Comparison of ENCODE assay signal across 20 mouse cellular contexts in genomic region chr2:76512133-76512532, GRCm38 (mm10).
"Had no signal": no experiment of that assay in that cellular context is flagged by ENCODE, and none has a peak within 500 bp of the region (broad histone marks: within the 10 kb centered on the region; RNA-seq: fewer than 3 reads in every experiment).

No protein-coding gene starts in this region.

- H3K27ac ChIP-seq: hindbrain, postnatal 0 days; limb, embryonic 10.5 days; limb, embryonic 13.5 days; liver, embryonic 12.5 days; liver, embryonic 15.5 days; stomach, embryonic 15.5 days had no signal

- H3K9ac ChIP-seq: limb, embryonic 13.5 days; liver, embryonic 12.5 days; liver, embryonic 15.5 days; stomach, embryonic 15.5 days had no signal

- DNase-seq: kidney, adult 18-20 months; kidney, postnatal 14 days; liver; lung, adult 2 months; midbrain, embryonic 14.5 days; right cerebral cortex, adult 18-20 months; right cerebral cortex, postnatal 14 days; right cerebral cortex, postnatal 4 days; spleen, adult 18-20 months; thymus, adult 18-20 months; thymus, postnatal 36 days had no signal

- H3K4me3 ChIP-seq: limb, embryonic 10.5 days; limb, embryonic 13.5 days; liver, embryonic 12.5 days; liver, embryonic 15.5 days; megakaryocyte, embryonic 14.5 days; stomach, embryonic 15.5 days had no signal

- H3K4me2 ChIP-seq: limb, embryonic 13.5 days; liver, embryonic 12.5 days; liver, embryonic 15.5 days; midbrain, embryonic 11.5 days; stomach, embryonic 15.5 days had no signal

- H3K9me3 ChIP-seq: limb, embryonic 10.5 days; limb, embryonic 13.5 days; liver, embryonic 12.5 days; liver, embryonic 15.5 days; stomach, embryonic 15.5 days had no signal

- H3K27me3 ChIP-seq: limb, embryonic 13.5 days; liver, embryonic 12.5 days; liver, embryonic 15.5 days; megakaryocyte, embryonic 14.5 days; stomach, embryonic 15.5 days had no signal

- H3K36me3 ChIP-seq: limb, embryonic 10.5 days; limb, embryonic 13.5 days; liver, embryonic 12.5 days; liver, embryonic 15.5 days; stomach, embryonic 15.5 days had no signal

- ATAC-seq: inflammation-experienced regulatory T-cells, adult 6 months; liver, embryonic 12.5 days had no signal

- H3K4me1 ChIP-seq: limb, embryonic 13.5 days; liver, embryonic 12.5 days; liver, embryonic 15.5 days; megakaryocyte, embryonic 14.5 days; stomach, embryonic 15.5 days had no signal
